Mouse (Mus musculus) adrenal gland, postnatal 25 days (tissue): ENCODE results near the gene Gm3411. TPM values are rescaled to one million over a fixed set of nuclear protein-coding genes. Genes with fewer than 3 reads are reported as not detected.
"Not testable (repeated sequence)": the region's sequence is repeated elsewhere in the genome, so short reads cannot be mapped to it uniquely, and the experiment has no call there.

Experiments used
- DNase-seq: peaks from one replicate; pipeline ENCODE4 v3.0.0; 2021; ENCODE audit warnings: mixed read lengths
- long read RNA-seq: library from polyadenylated mRNA; stranded (forward); transcript quantifications from one replicate; pipeline ENCODE4 v2.0.0, GENCODE M21; 2021
- total RNA-seq: library from RNA; stranded (reverse); gene quantifications from 2 replicates; pipeline ENCODE4 v1.2.3, GENCODE M21; 2021

The Gm3411 gene
- total RNA-seq: 0.24 TPM in 1 of 2 replicates, not detected in the other
- long read RNA-seq: 0 reads

DNA sequence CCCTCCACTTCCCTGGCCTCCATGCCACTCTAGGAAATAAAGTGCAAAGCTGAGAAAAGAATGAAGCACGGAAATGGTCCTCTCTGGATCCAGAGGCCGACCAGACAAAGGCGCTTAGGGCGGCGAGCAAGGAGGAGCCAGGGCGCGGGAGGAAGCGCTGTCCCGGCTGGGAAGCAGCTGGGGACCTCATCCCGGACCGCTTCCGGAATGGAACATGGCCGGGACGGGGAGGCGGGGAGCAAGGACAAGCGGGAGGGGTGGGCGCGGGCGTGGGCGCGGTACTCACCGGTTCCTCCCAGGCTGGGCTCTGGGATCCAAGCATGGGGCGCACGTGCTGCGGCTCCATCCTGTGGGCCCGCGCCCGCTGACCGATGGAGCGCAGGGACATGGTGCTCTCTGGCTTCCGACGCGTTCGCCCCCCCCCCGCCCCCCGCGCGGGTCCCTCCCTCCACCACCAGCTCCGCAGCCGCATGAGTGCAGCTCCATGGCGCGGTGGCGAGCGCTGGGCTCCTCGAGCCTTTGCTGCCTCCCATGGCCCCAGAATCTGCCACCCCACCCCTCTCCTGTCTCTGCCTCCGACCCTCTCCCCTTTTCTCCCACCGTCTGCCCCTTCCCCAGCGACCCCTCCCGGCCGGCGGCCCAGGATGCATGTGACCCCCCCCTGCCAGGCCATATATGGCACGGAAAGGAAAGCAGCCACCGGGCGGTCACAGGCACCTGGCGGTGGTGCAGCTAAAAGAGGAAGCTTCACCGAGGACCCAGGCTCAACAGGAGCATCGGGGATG lies at the start of gene Gm3411:
TSS of gene Gm3411 (minus strand) at position 320 of the 785 bp plus-strand sequence.
- DNase-seq: peak; percentile 22

DNA sequence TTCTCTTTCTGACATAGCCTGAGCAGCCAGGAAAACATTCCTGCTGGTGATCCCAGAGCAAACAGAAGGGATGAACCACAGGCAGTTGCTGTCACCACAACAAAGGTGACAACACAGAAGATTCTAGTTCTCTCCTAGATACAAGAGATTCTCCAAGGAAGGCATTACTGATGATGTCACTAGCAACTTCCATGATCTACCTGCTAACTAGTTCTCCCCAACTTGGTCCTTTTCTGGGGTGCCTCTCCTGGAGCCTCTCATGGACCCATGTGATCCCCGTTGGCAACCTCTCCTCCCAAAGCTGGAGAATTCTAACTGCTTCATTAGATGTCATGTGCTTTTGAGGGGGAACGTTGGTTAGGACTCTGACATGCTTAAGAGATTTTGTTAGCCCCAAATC lies 17.7 kb upstream of the Gm3411 start, which contains the start of gene Gm21103:
TSS of gene Gm21103 (minus strand) at position 101 of the 400 bp plus-strand sequence.
- DNase-seq: not testable (repeated sequence)

DNA sequence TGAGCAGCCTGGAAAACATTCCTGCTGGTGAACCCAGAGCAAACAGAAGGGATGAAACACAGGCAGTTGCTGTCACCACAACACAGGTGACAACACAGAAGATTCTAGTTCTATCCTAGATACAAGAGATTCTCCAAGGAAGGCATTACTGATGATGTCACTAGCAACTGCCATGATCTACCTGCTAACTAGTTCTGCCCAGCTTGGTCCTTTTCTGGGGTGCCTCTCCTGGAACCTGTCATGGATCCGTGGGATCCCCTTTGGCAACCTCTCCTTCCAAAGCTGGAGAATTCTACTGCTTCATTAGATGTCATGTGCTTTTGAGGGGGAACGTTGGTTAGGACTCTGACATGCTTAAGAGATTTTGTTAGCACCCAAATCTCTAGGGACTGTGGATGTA lies 67.9 kb downstream of the Gm3411 start, which contains the start of gene Gm21560:
TSS of gene Gm21560 (minus strand) at position 101 of the 400 bp plus-strand sequence.
- not testable (repeated sequence) for DNase-seq

Other genes starting within 250 kb of the Gm3411 start
- gene Gm6337, start 229.0 kb downstream of the Gm3411 start, total RNA-seq: not detected in 2 replicates
- gene Gm8206, start 193.3 kb downstream of the Gm3411 start, total RNA-seq: not detected in 2 replicates
- 0.64 TPM in 1 of 2 replicates, not detected in the other for gene Gm3468, start 178.6 kb downstream of the Gm3411 start, total RNA-seq
- gene Gm3476, start 161.4 kb downstream of the Gm3411 start, total RNA-seq: not detected in 2 replicates
- gene Gm21560, start 68.0 kb downstream of the Gm3411 start, total RNA-seq: 0.18 TPM in 1 of 2 replicates, not detected in the other
- gene Gm21103, start 17.6 kb upstream of the Gm3411 start, total RNA-seq: not detected in 2 replicates
- not detected in 2 replicates for gene Gm3618, start 56.4 kb upstream of the Gm3411 start, total RNA-seq
- gene Gm16440, start 103.1 kb upstream of the Gm3411 start, total RNA-seq: not detected in 2 replicates
- not detected in 2 replicates for gene Gm3591, start 125.2 kb upstream of the Gm3411 start, total RNA-seq
- not detected in 2 replicates for gene Gm3594, start 157.4 kb upstream of the Gm3411 start, total RNA-seq